Mouse (Mus musculus): ENCODE data around the gene Fads2. TPM values are rescaled to one million over a fixed set of nuclear protein-coding genes. Genes with fewer than 3 reads are reported as not detected.

Fads2 gene
- polyA plus RNA-seq, 1 experiment = 156 TPM

GRCm38 (mm10) chr19:10061624-10062023 is 39.9 kb downstream of the Fads2 start:
- no peak for DNase-seq (ENCODE audit: low spot score)

- DNase-seq (ENCODE audit: low spot score) = no peak
Observed at GRCm38 (mm10) chr19:10060783-10061590, 40.6 kb downstream of the Fads2 start.

- DNase-seq (ENCODE audit: low spot score) = no peak
Observed at GRCm38 (mm10) chr19:10059911-10060567, 41.5 kb downstream of the Fads2 start.

- DNase-seq (ENCODE audit: low spot score) = no peak
Observed at GRCm38 (mm10) chr19:10058876-10059427, 42.6 kb downstream of the Fads2 start.

GRCm38 (mm10) chr19:10058352-10058825 is 43.2 kb downstream of the Fads2 start:
- no peak for DNase-seq (ENCODE audit: low spot score)

GRCm38 (mm10) chr19:10057486-10058351 is 43.8 kb downstream of the Fads2 start:
- no peak for DNase-seq (ENCODE audit: low spot score)

GRCm38 (mm10) chr19:10056686-10057085 is 44.9 kb downstream of the Fads2 start:
- DNase-seq (ENCODE audit: low spot score) = no peak

- DNase-seq (ENCODE audit: low spot score) = no peak
Observed at GRCm38 (mm10) chr19:10055783-10056660, 45.5 kb downstream of the Fads2 start.

GRCm38 (mm10) chr19:10055261-10055660 is 46.3 kb downstream of the Fads2 start:
- DNase-seq (ENCODE audit: low spot score) = no peak

- no peak for DNase-seq (ENCODE audit: low spot score)
Observed at GRCm38 (mm10) chr19:10054361-10055075, 47.0 kb downstream of the Fads2 start.

GRCm38 (mm10) chr19:10053692-10054260 is 47.8 kb downstream of the Fads2 start:
- no peak for DNase-seq (ENCODE audit: low spot score)

- no peak for DNase-seq (ENCODE audit: low spot score)
Observed at GRCm38 (mm10) chr19:10052698-10053097, 48.8 kb downstream of the Fads2 start.

GRCm38 (mm10) chr19:10050438-10050837 is 51.1 kb downstream of the Fads2 start:
- DNase-seq (ENCODE audit: low spot score) = no peak

- no peak for DNase-seq (ENCODE audit: low spot score)
Observed at GRCm38 (mm10) chr19:10049533-10049932, 52.0 kb downstream of the Fads2 start.

GRCm38 (mm10) chr19:10046983-10047382 is 54.6 kb downstream of the Fads2 start:
- no peak for DNase-seq (ENCODE audit: low spot score)

- DNase-seq (ENCODE audit: low spot score) = no peak
Observed at GRCm38 (mm10) chr19:10046346-10046745, 55.2 kb downstream of the Fads2 start.

GRCm38 (mm10) chr19:10045707-10046106 is 55.8 kb downstream of the Fads2 start:
- DNase-seq (ENCODE audit: low spot score) = no peak

- DNase-seq (ENCODE audit: low spot score) = no peak
Observed at GRCm38 (mm10) chr19:10043643-10044042, 57.9 kb downstream of the Fads2 start.

- no peak for DNase-seq (ENCODE audit: low spot score)
Observed at GRCm38 (mm10) chr19:10042816-10043215, 58.7 kb downstream of the Fads2 start.

GRCm38 (mm10) chr19:10042232-10042631 is 59.3 kb downstream of the Fads2 start:
- no peak for DNase-seq (ENCODE audit: low spot score)
